Comparison of ENCODE assay signal across 10 mouse cellular contexts in the genomic region with DNA sequence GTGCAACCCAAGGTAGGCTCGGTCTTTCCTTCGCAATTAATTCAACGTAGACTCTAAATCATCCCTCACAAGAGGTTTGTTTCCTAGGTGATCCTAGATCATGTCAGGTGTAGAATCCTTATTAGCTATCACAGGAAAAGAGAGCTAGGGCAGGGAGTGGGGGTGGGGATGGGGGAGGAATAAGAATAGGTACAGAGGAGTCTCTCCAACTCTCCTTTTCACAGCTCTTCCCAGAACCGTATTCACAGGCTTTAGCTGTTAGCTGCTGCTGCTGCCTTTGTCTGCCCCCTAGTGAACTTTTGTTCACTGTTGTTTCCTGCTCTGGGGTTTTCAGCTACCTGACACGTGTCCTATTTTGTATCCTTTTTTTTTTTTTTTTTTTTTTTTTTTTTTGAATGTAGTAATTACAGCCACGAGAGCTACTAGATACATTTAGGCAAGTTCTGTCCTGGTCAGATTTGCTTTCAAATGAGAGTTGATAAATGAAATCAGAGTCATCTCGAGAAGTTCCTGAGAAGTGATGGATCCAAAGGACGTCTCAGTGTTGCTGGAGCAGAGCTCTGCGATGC.
DNase-seq lines count a peak whose midpoint lies in the region; ATAC-seq and TF ChIP-seq lines count a peak whose summit lies in the region.
"Had no signal": no experiment of that assay in that cellular context is flagged by ENCODE, and none has a peak within 500 bp of the region (broad histone marks: within the 10 kb centered on the region; RNA-seq: fewer than 3 reads in every experiment).

No protein-coding gene starts in this region.

- H3K36me3 ChIP-seq in ES-E14 (ENCODE audit: control insufficient read depth, insufficient read depth, low read length, poor library complexity, severe bottlenecking) = no peaks in the 10 kb centered on the region
- no peaks in the 10 kb centered on the region for H3K36me3 ChIP-seq in forebrain, postnatal 0 days (ENCODE audit: insufficient read depth)
- H3K36me3 ChIP-seq in midbrain, embryonic 15.5 days (replicated peaks) = no peaks in the 10 kb centered on the region
- no peaks in the 10 kb centered on the region for H3K36me3 ChIP-seq in thymus, adult 2 months (ENCODE audit: control insufficient read depth, insufficient read depth, low read length)
- H3K36me3 ChIP-seq in intestine, embryonic 16.5 days (ENCODE audit: control insufficient read depth, insufficient read depth, low read length) = no peaks in the 10 kb centered on the region
- H3K36me3 ChIP-seq: embryonic facial prominence, embryonic 13.5 days had no signal

- TF ChIP-seq POLR2A in thymus, adult 2 months (IDR thresholded peaks at IDR 0.05; ENCODE audit: control insufficient read depth, extremely low read depth, insufficient read depth, low read length, poor library complexity) = no peak

- no peaks in the 10 kb centered on the region for H3K9me3 ChIP-seq in ES-E14 (ENCODE audit: control insufficient read depth, insufficient read depth, low read depth, low read length)
- H3K9me3 ChIP-seq in forebrain, postnatal 0 days (ENCODE audit: low read length) = no peaks in the 10 kb centered on the region
- H3K9me3 ChIP-seq in midbrain, embryonic 15.5 days = no peaks in the 10 kb centered on the region
- H3K9me3 ChIP-seq in intestine, embryonic 16.5 days (ENCODE audit: control insufficient read depth, low read length) = no peaks in the 10 kb centered on the region
- H3K9me3 ChIP-seq: embryonic facial prominence, embryonic 13.5 days had no signal

- peak; percentile 42 for TF ChIP-seq CTCF in forebrain, postnatal 0 days (IDR thresholded peaks at IDR 0.05; ENCODE audit: low read depth)
- TF ChIP-seq CTCF in thymus, adult 2 months (IDR thresholded peaks at IDR 0.05; ENCODE audit: borderline replicate concordance, control insufficient read depth, extremely low read depth, insufficient read depth, low read length, poor library complexity) = no peak

- no peak overlapping the region for H3K27ac ChIP-seq in ES-E14 (ENCODE audit: insufficient read depth, low read depth, low read length, poor library complexity, severe bottlenecking)
- peak overlapping the region; percentile 40; the same call in 1 of the 2 replicates for H3K27ac ChIP-seq in forebrain, postnatal 0 days (ENCODE audit: low read depth, low read length)
- peak overlapping the region; percentile 65 for H3K27ac ChIP-seq in midbrain, embryonic 15.5 days
- H3K27ac ChIP-seq in thymus, adult 2 months (ENCODE audit: control insufficient read depth, insufficient read depth, low read length) = no peak overlapping the region
- no peak overlapping the region for H3K27ac ChIP-seq in intestine, embryonic 16.5 days (ENCODE audit: low read length)
- H3K27ac ChIP-seq: embryonic facial prominence, embryonic 13.5 days had no signal

- no peak overlapping the region for H3K4me2 ChIP-seq in forebrain, postnatal 0 days (ENCODE audit: low read depth)
- no peak overlapping the region for H3K4me2 ChIP-seq in midbrain, embryonic 15.5 days
- no peak overlapping the region for H3K4me2 ChIP-seq in intestine, embryonic 16.5 days (ENCODE audit: low read depth, low read length)
- H3K4me2 ChIP-seq: embryonic facial prominence, embryonic 13.5 days had no signal

- no peak for DNase-seq in ES-E14 (ENCODE audit: low read depth, low spot score)
- peak; percentile 32 for DNase-seq in brain, embryonic 18.5 days (ENCODE audit: low read depth, low spot score)
- peak; percentile 47 for DNase-seq in forebrain, postnatal 0 days
- DNase-seq in thymus, adult 2 months = no peak
- no peak for DNase-seq in frontal cortex, postnatal 36 days (ENCODE audit: low spot score in 2 of 2)
- DNase-seq in layer of hippocampus, postnatal 25 days (ENCODE audit: extremely low spot score in 1 of 2, low spot score in 1 of 2) = no peak
- DNase-seq: liver, postnatal 0 days had no signal

- H3K4me1 ChIP-seq in ES-E14 (ENCODE audit: control insufficient read depth in 2 of 2, insufficient read depth in 2 of 2, low read length in 2 of 2, poor library complexity in 1 of 2) = 0 out of 4 replicates have a peak, but pooled peaks cover 0 to 2% of the 10 kb centered on the region in 2 experiments
- H3K4me1 ChIP-seq in forebrain, postnatal 0 days (ENCODE audit: insufficient read depth) = peaks cover 10% of the 10 kb centered on the region; the same call in 1 of the 2 replicates
- peaks cover 28% of the 10 kb centered on the region for H3K4me1 ChIP-seq in midbrain, embryonic 15.5 days
- no peaks in the 10 kb centered on the region for H3K4me1 ChIP-seq in thymus, adult 2 months (replicated peaks; ENCODE audit: control insufficient read depth, insufficient read depth, low read length)
- no peaks in the 10 kb centered on the region for H3K4me1 ChIP-seq in intestine, embryonic 16.5 days (ENCODE audit: control insufficient read depth, insufficient read depth, low read length)
- H3K4me1 ChIP-seq: embryonic facial prominence, embryonic 13.5 days had no signal

- no peak overlapping the region for H3K4me3 ChIP-seq in ES-E14 (ENCODE audit: insufficient read depth in 1 of 2, low read depth in 1 of 2, low read length in 2 of 2, poor library complexity in 1 of 2, severe bottlenecking in 1 of 2)
- no peak overlapping the region for H3K4me3 ChIP-seq in forebrain, postnatal 0 days (ENCODE audit: low read depth, low read length)
- no peak overlapping the region for H3K4me3 ChIP-seq in midbrain, embryonic 15.5 days
- no peak overlapping the region for H3K4me3 ChIP-seq in thymus, adult 2 months (ENCODE audit: control insufficient read depth, insufficient read depth, low read length)
- H3K4me3 ChIP-seq in intestine, embryonic 16.5 days (ENCODE audit: low read length) = no peak overlapping the region
- H3K4me3 ChIP-seq: embryonic facial prominence, embryonic 13.5 days had no signal

- H3K9ac ChIP-seq in ES-E14 (ENCODE audit: insufficient read depth, low read depth, low read length, poor library complexity, severe bottlenecking) = no peak overlapping the region
- no peak overlapping the region for H3K9ac ChIP-seq in forebrain, postnatal 0 days
- no peak overlapping the region for H3K9ac ChIP-seq in midbrain, embryonic 15.5 days
- H3K9ac ChIP-seq in intestine, embryonic 16.5 days (ENCODE audit: low read depth, low read length) = no peak overlapping the region
- H3K9ac ChIP-seq: embryonic facial prominence, embryonic 13.5 days; liver, postnatal 0 days had no signal

- ATAC-seq in forebrain, postnatal 0 days = peak; percentile 89
- peak; percentile 73 for ATAC-seq in midbrain, embryonic 15.5 days (replicated peaks)
- ATAC-seq in intestine, embryonic 16.5 days = no peak
- ATAC-seq: liver, postnatal 0 days had no signal

- no peaks in the 10 kb centered on the region for H3K27me3 ChIP-seq in forebrain, postnatal 0 days (ENCODE audit: insufficient read depth, low read length)
- no peaks in the 10 kb centered on the region for H3K27me3 ChIP-seq in midbrain, embryonic 15.5 days (replicated peaks)
- no peaks in the 10 kb centered on the region for H3K27me3 ChIP-seq in thymus, adult 2 months (ENCODE audit: control insufficient read depth, insufficient read depth, low read length)
- no peaks in the 10 kb centered on the region for H3K27me3 ChIP-seq in intestine, embryonic 16.5 days (replicated peaks; ENCODE audit: control insufficient read depth, insufficient read depth, low read length)
- H3K27me3 ChIP-seq: embryonic facial prominence, embryonic 13.5 days had no signal

- WGBS in forebrain, postnatal 0 days = 30% methylated on average over 9 of the region's 9 CpGs
- 25% methylated on average over 9 of the region's 9 CpGs for WGBS in midbrain, embryonic 15.5 days
- WGBS in thymus, adult 2 months = 67% methylated on average over 9 of the region's 9 CpGs
- WGBS in intestine, embryonic 16.5 days = 61% methylated on average over 9 of the region's 9 CpGs

- in situ Hi-C loops in ES-E14 (cut with MboI; ENCODE audit: low sequenced_read_pairs in 2 of 2, unreplicated experiment in 2 of 2) = no loop called here

TF ChIP-seq in ES-E14, 5 proteins besides CTCF, POLR2A, EP300 and RAD21:
- no peak for TF ChIP-seq MAFK (IDR thresholded peaks at IDR 0.05; ENCODE audit: insufficient read depth, low read depth, low read length)
- TF ChIP-seq ZNF384 (IDR thresholded peaks at IDR 0.05; ENCODE audit: low read depth, low read length) = peak; percentile 89

Comparison
In these comparisons a context has a peak if more than half of its experiments do, and no peak if none do; other contexts are left out.
1. DNase-seq: peak in brain, embryonic 18.5 days (single experiment) and forebrain, postnatal 0 days (single experiment); none in ES-E14 (single experiment), thymus, adult 2 months (single experiment), frontal cortex, postnatal 36 days (0 of 2) and layer of hippocampus, postnatal 25 days (0 of 2).
2. H3K27ac ChIP-seq: peak in forebrain, postnatal 0 days (single experiment) and midbrain, embryonic 15.5 days (single experiment); none in ES-E14 (single experiment), thymus, adult 2 months (single experiment) and intestine, embryonic 16.5 days (single experiment).